Mouse (Mus musculus): ENCODE data around the gene 1600014C10Rik. TPM values are rescaled to one million over a fixed set of nuclear protein-coding genes. Genes with fewer than 3 reads are reported as not detected.

The 1600014C10Rik gene
- polyA plus RNA-seq, 1 experiment from 2014 or later: 21.6 TPM

DNA sequence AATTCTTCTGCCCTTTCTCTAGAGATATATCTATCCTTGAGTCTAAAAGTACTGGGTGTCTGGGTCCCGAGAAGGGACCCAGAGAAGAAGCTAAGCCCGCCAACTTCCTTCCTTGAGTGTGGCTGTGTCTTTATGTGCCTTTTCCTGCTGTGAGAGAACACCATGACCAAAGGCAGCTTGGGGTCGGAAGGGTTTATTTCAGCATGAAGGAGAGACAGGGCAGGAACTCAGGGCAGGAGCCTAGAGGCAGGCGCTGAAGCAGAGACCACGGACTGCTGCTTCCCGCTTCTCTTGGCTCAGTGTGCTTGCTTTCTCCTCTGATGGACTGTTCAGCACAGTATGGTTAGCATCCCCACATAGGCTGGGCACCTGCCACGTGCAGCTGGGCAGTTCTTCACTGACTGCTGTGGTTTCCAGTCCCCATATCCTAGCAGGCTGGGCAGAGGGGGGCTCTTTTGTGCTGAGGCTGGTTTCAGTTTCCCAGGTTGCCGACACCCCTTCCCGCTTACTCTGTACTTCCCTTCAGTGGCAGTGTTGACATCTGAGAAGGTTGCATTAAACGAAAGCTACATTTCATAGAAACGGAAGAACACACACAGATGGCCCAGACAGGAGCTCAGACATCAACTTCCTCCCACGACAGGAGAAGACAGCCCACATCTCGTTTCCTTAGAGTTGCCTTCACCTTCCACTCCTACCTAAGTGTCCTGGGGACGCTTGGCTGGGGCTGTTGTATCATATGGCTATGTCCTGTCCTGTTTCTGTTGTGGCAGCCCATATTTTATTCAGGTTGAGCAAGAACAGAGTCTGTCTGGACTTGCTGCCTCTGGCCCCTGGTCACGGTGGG is 6.3 kb downstream of the 1600014C10Rik start:
- Histone ChIP-seq H3K36me3 (ENCODE audit: control insufficient read depth, insufficient read depth) (peaks cover 6% of the 10 kb centered on the region), H3K9me3 (replicated peaks; ENCODE audit: control insufficient read depth, low read length) (no peaks in the 10 kb centered on the region), H3K4me3 (ENCODE audit: low read depth, low read length) (no peak overlapping the region), H3K4me1 (ENCODE audit: control insufficient read depth, low read depth, low read length) (peaks cover 6% of the 10 kb centered on the region), H3K27me3 (ENCODE audit: control insufficient read depth, insufficient read depth, low read depth, low read length) (no peaks in the 10 kb centered on the region), H3K4me2 (ENCODE audit: low read depth, low read length) (peak overlapping the region; percentile 40; the same call in 1 of the 2 replicates), H3K27ac (ENCODE audit: low read length) (peak overlapping the region; percentile 76), H3K9ac (ENCODE audit: low read depth, low read length) (no peak overlapping the region)
- peak; percentile 27; the same call in 1 of the 2 replicates for ATAC-seq (ENCODE audit: low read depth)
- 28% methylated on average over 15 of the region's 15 CpGs for WGBS (ENCODE audit: insufficient replicate concordance)

DNA sequence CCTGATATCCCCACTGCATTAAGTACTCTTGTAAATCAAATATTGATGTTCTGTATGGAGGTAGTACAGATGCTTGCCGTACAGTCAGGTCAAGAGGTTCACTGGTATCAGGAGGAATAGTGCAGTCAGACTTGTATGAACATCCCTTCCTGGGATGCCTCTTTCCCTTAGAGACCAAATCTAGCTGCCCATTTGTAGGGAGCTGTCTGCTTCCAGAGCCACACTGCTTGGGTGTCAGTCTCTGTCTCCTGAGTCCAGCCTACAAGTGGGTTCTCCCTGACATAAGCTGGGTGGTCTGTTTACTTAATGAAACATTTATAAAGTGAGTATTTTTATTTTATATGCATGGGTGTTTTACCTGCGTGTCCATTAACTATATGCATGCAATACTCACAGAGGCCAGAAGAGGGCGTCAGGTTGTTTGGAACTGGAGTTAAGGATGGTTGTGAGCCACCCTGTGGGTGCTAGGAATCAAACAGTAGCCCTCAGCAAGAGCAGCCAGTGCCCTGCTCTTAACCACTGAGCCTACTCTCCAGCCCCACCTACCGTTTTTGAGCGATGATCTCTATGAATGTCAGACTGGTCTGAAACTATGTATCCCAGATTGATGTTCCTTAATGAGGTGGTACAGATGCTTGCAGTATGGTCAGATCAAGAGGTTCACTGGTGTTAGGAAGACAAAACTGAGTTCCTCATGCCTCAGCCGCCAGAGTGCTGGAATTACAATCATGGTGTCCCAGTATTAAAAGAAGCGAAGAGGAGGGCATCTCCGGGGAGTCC is 7.2 kb downstream of the 1600014C10Rik start:
- WGBS (ENCODE audit: insufficient replicate concordance): 72% methylated on average over 8 of the region's 8 CpGs
- Histone ChIP-seq H3K27me3 (ENCODE audit: control insufficient read depth, insufficient read depth, low read depth, low read length) (no peaks in the 10 kb centered on the region), H3K27ac (ENCODE audit: low read length) (no peak overlapping the region), H3K9me3 (replicated peaks; ENCODE audit: control insufficient read depth, low read length) (no peaks in the 10 kb centered on the region), H3K9ac (ENCODE audit: low read depth, low read length) (no peak overlapping the region), H3K4me1 (ENCODE audit: control insufficient read depth, low read depth, low read length) (peaks cover 2% of the 10 kb centered on the region), H3K4me3 (ENCODE audit: low read depth, low read length) (no peak overlapping the region), H3K36me3 (ENCODE audit: control insufficient read depth, insufficient read depth) (peaks cover 9% of the 10 kb centered on the region), H3K4me2 (ENCODE audit: low read depth, low read length) (no peak overlapping the region)
- no peak for ATAC-seq (ENCODE audit: low read depth)

GRCm38 (mm10) chr7:38191146-38191545 is 8.1 kb downstream of the 1600014C10Rik start:
- 79% methylated on average over 8 of the region's 8 CpGs for WGBS (ENCODE audit: insufficient replicate concordance)
- no peak for ATAC-seq (ENCODE audit: low read depth)
- Histone ChIP-seq H3K9ac (ENCODE audit: low read depth, low read length) (no peak overlapping the region), H3K4me3 (ENCODE audit: low read depth, low read length) (no peak overlapping the region), H3K4me2 (ENCODE audit: low read depth, low read length) (no peak overlapping the region), H3K27ac (ENCODE audit: low read length) (no peak overlapping the region), H3K27me3 (ENCODE audit: control insufficient read depth, insufficient read depth, low read depth, low read length) (no peaks in the 10 kb centered on the region), H3K36me3 (ENCODE audit: control insufficient read depth, insufficient read depth) (peaks cover 9% of the 10 kb centered on the region), H3K4me1 (ENCODE audit: control insufficient read depth, low read depth, low read length) (no peaks in the 10 kb centered on the region; the same call in 1 of the 2 replicates), H3K9me3 (replicated peaks; ENCODE audit: control insufficient read depth, low read length) (no peaks in the 10 kb centered on the region)

DNA sequence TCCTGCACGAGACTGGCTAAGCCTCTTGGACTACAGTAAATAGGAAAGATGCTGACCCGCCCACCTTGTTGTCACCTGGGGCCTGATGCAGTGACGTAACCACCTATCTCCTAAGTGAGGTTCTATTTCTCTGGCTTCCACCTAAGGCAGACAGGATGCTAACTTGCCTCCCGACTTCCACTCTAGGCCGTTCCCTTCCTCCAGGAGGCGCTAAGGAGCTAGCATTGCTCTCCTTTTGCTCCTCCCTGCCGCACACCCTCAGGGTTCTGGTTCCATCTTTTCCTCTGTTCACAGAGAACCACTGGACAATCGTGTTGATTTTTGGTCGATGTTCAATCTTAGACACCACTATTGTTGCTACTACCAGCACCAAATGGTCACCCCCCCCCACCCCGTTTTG is 8.6 kb downstream of the 1600014C10Rik start:
- 51% methylated on average over 10 of the region's 10 CpGs for WGBS (ENCODE audit: insufficient replicate concordance)
- H3K36me3 ChIP-seq (ENCODE audit: control insufficient read depth, insufficient read depth): peaks cover 9% of the 10 kb centered on the region
- no peaks in the 10 kb centered on the region; the same call in 1 of the 2 replicates for H3K4me1 ChIP-seq (ENCODE audit: control insufficient read depth, low read depth, low read length)
- H3K9ac ChIP-seq (ENCODE audit: low read depth, low read length): no peak overlapping the region
- H3K4me3 ChIP-seq (ENCODE audit: low read depth, low read length): no peak overlapping the region
- no peaks in the 10 kb centered on the region for H3K9me3 ChIP-seq (replicated peaks; ENCODE audit: control insufficient read depth, low read length)
- no peak overlapping the region for H3K4me2 ChIP-seq (ENCODE audit: low read depth, low read length)
- H3K27ac ChIP-seq (ENCODE audit: low read length): no peak overlapping the region
- no peak for ATAC-seq (ENCODE audit: low read depth)
- no peaks in the 10 kb centered on the region for H3K27me3 ChIP-seq (ENCODE audit: control insufficient read depth, insufficient read depth, low read depth, low read length)

GRCm38 (mm10) chr7:38199907-38200605 is 17.0 kb downstream of the 1600014C10Rik start:
- WGBS (ENCODE audit: insufficient replicate concordance): 44% methylated on average over 8 of the region's 8 CpGs
- no peaks in the 10 kb centered on the region for H3K36me3 ChIP-seq (ENCODE audit: control insufficient read depth, insufficient read depth)
- H3K27me3 ChIP-seq (ENCODE audit: control insufficient read depth, insufficient read depth, low read depth, low read length): no peaks in the 10 kb centered on the region
- peaks cover 4% of the 10 kb centered on the region for H3K4me1 ChIP-seq (ENCODE audit: control insufficient read depth, low read depth, low read length)
- ATAC-seq (ENCODE audit: low read depth): no peak
- no peak overlapping the region for H3K9ac ChIP-seq (ENCODE audit: low read depth, low read length)
- no peak overlapping the region for H3K4me3 ChIP-seq (ENCODE audit: low read depth, low read length)
- no peaks in the 10 kb centered on the region for H3K9me3 ChIP-seq (replicated peaks; ENCODE audit: control insufficient read depth, low read length)
- H3K27ac ChIP-seq (ENCODE audit: low read length): peak overlapping the region; percentile 57
- peak overlapping the region; percentile 46; the same call in 1 of the 2 replicates for H3K4me2 ChIP-seq (ENCODE audit: low read depth, low read length)

- H3K4me2 ChIP-seq (ENCODE audit: low read depth, low read length): peak overlapping the region; percentile 46; the same call in 1 of the 2 replicates
- H3K9ac ChIP-seq (ENCODE audit: low read depth, low read length): no peak overlapping the region
- peak overlapping the region; percentile 57 for H3K27ac ChIP-seq (ENCODE audit: low read length)
- peak overlapping the region; percentile 20; the same call in 1 of the 2 replicates for H3K4me3 ChIP-seq (ENCODE audit: low read depth, low read length)
- no peaks in the 10 kb centered on the region for H3K9me3 ChIP-seq (replicated peaks; ENCODE audit: control insufficient read depth, low read length)
- H3K4me1 ChIP-seq (ENCODE audit: control insufficient read depth, low read depth, low read length): peaks cover 4% of the 10 kb centered on the region
- no peaks in the 10 kb centered on the region for H3K27me3 ChIP-seq (ENCODE audit: control insufficient read depth, insufficient read depth, low read depth, low read length)
- no peaks in the 10 kb centered on the region for H3K36me3 ChIP-seq (ENCODE audit: control insufficient read depth, insufficient read depth)
- WGBS (ENCODE audit: insufficient replicate concordance): 5% methylated on average over 28 of the region's 28 CpGs
- peak; percentile 76 for ATAC-seq (ENCODE audit: low read depth)
Measured at GRCm38 (mm10) chr7:38200606-38201289, 17.7 kb downstream of the 1600014C10Rik start.

DNA sequence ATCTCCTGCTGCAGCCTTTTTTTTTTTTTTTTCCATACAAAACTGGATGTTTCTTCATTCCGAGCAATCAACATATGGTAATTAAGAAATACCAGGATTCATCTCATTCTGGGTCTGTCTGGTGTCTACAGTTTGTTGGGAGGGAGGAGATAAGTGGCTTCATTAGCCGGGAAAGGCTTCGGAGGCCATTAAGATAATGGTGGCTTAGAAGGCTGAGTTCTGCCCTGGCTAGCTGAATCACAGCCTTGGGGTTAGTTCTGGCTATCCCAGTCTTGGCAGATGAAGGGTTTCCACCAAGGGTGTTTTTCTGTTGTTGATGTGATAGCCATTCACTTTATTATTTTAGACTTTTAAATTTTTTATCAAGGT is 18.3 kb downstream of the 1600014C10Rik start:
- Histone ChIP-seq H3K4me2 (ENCODE audit: low read depth, low read length) (no peak overlapping the region), H3K9me3 (replicated peaks; ENCODE audit: control insufficient read depth, low read length) (no peaks in the 10 kb centered on the region), H3K9ac (ENCODE audit: low read depth, low read length) (no peak overlapping the region), H3K4me1 (ENCODE audit: control insufficient read depth, low read depth, low read length) (peaks cover 4% of the 10 kb centered on the region), H3K4me3 (ENCODE audit: low read depth, low read length) (no peak overlapping the region), H3K27ac (ENCODE audit: low read length) (no peak overlapping the region), H3K27me3 (ENCODE audit: control insufficient read depth, insufficient read depth, low read depth, low read length) (no peaks in the 10 kb centered on the region), H3K36me3 (ENCODE audit: control insufficient read depth, insufficient read depth) (no peaks in the 10 kb centered on the region)
- 30% methylated on average over 3 of the region's 3 CpGs for WGBS (ENCODE audit: insufficient replicate concordance)
- ATAC-seq (ENCODE audit: low read depth): no peak

DNA sequence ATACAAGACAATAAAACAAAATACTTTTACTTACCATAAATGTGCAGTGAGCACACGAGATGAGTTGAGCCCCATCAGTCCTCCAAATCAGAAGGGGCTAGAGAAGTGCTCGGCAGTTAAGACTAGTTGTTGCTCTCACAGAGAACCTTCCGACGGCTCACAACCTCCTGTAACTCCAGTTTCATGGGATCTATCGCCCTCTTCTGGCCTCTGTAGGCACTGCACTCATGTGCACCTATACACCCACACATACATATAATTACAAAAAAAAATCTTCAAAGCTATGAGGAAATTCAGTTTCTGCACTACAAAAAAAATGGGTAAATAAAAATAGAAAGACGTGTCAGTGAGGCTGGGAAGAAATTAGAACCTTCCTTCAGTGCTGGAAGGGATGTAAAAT is 21.3 kb downstream of the 1600014C10Rik start:
- Histone ChIP-seq H3K27ac (ENCODE audit: low read length) (no peak overlapping the region), H3K4me1 (ENCODE audit: control insufficient read depth, low read depth, low read length) (peaks cover 5% of the 10 kb centered on the region), H3K9me3 (replicated peaks; ENCODE audit: control insufficient read depth, low read length) (no peaks in the 10 kb centered on the region), H3K9ac (ENCODE audit: low read depth, low read length) (no peak overlapping the region), H3K27me3 (ENCODE audit: control insufficient read depth, insufficient read depth, low read depth, low read length) (no peaks in the 10 kb centered on the region), H3K4me2 (ENCODE audit: low read depth, low read length) (no peak overlapping the region), H3K36me3 (ENCODE audit: control insufficient read depth, insufficient read depth) (no peaks in the 10 kb centered on the region), H3K4me3 (ENCODE audit: low read depth, low read length) (no peak overlapping the region)
- ATAC-seq (ENCODE audit: low read depth): no peak
- WGBS (ENCODE audit: insufficient replicate concordance): 67% methylated on average over 6 of the region's 6 CpGs

All from liver, embryonic 16.5 days (tissue).